Mouse (Mus musculus) adrenal gland, postnatal 14 days (tissue): ENCODE measurements around the gene Ccnd1. TPM values are rescaled to one million over a fixed set of nuclear protein-coding genes. Genes with fewer than 3 reads are reported as not detected.
"Not testable (repeated sequence)": the region's sequence is repeated elsewhere in the genome, so short reads cannot be mapped to it uniquely, and the experiment has no call there.

Experiments
- DNase-seq: peaks from one replicate; pipeline ENCODE4 v3.0.0; 2021; ENCODE audit warnings: mixed read lengths
- total RNA-seq: library from RNA; stranded (reverse); gene quantifications from 2 replicates; pipeline ENCODE4 v1.2.3, GENCODE M21; 2021

Gene Ccnd1
- total RNA-seq, 1 experiment from 2014 or later = 104 TPM

DNA sequence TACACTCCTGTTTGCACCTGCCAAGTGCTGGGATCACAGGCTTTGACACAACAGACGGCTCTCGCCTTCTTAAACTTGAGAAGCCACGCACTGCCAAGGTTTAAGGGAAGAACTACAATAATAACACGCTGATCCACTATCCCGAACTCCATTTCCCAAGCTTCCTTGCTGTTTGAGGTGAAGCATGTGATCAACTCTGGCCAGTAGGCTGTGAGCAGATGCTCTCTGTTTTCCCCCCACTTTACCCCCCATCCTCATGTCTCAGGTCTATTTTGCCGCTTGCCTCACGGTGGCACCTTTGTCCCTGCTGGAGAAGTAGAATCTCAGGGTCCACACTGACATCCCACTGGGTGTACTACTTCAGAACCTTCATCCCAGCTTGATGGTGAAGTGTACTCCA is 31.0 kb downstream of the Ccnd1 start:
- peak; percentile 24 for DNase-seq

DNA sequence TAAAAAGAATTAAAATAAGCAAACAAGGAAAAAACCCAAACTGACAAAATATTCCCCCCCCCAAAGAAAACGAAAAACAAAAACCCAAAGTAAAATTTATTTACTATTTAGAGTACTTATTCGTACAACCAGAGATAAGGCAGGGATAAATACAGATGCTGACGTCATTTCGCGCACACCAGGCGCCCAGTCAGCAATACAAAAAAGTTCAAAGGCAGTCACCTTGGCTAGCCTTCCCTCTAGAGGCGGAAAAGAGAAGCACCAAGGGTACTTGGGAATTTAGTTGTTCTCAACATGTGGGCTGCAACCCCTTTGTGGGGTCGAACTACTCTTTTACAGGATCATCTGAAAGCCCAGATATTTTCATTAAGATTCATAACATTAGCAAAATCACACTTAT is 31.9 kb downstream of the Ccnd1 start:
- DNase-seq = peak; percentile 35

DNA sequence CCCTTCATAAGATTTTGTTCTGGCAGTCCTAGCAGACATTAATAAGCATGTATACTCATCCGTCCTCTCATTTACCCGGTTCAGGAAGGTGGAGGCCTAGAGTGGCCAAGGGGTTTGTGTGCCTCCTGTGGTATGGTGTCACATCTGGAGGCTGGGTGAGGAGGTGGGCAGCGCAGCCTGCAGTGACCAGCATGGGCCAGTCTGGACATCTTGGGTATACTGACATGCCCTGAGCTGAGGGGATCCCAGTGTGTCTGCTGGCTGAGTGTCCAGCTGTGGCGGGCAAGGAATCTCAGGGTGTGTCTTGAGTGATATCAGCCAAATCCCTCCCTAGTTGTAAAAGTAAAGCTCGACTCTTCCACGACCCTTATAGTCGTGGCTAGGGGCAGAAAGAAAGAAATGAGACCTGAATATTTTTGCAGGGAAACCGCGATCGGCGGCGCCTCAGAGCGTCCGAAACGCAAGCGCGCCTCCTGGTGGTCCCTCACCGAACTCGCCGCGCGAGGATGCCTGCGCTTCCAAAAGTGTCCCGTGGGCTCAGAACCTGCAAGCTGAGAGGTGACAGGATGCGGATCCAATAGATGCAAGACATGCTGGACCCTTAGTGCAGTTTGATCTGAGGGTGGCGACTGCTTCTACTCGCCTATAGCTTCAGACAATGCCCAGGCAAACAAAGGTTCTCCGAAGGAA is 32.9 kb downstream of the Ccnd1 start:
- DNase-seq = peak; percentile 74

DNA sequence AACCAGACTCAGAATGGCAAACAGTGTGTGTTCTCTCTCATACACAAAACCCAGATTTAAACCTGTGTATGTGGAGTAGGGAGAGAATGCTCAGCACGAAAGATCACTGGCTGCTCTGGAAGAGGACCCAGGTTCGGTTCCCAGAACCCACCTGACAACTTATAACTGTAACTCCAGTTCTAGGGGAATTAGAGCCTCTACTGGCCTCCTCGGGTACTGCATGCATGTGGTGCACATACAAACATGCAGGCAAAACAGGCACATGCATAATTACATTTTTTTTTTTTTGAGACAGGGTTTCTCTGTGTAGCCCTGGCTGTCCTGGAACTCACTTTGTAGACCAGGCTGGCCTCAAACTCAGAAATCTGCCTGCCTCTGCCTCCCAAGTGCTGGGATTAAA is 34.2 kb downstream of the Ccnd1 start:
- not testable (repeated sequence) for DNase-seq

DNA sequence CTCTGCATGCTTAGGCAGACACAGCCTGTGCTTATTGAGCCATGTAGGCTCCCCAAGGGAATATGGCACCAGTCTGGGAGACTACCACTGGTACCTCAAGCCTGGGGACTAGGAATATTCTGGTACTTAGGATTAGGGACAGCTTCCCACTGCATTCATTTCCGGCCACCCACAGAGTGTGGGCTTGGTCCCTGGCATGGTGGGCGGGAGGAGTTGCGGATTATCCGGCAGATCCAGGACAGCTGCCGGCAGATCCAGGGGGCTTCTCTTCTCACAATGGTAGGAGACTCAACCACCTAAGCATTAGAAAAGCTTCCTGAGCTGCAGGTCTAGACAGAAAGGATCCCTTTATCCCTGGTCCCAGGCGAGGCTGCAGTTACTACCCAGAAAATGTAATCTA is 41.2 kb downstream of the Ccnd1 start:
- no peak for DNase-seq

DNA sequence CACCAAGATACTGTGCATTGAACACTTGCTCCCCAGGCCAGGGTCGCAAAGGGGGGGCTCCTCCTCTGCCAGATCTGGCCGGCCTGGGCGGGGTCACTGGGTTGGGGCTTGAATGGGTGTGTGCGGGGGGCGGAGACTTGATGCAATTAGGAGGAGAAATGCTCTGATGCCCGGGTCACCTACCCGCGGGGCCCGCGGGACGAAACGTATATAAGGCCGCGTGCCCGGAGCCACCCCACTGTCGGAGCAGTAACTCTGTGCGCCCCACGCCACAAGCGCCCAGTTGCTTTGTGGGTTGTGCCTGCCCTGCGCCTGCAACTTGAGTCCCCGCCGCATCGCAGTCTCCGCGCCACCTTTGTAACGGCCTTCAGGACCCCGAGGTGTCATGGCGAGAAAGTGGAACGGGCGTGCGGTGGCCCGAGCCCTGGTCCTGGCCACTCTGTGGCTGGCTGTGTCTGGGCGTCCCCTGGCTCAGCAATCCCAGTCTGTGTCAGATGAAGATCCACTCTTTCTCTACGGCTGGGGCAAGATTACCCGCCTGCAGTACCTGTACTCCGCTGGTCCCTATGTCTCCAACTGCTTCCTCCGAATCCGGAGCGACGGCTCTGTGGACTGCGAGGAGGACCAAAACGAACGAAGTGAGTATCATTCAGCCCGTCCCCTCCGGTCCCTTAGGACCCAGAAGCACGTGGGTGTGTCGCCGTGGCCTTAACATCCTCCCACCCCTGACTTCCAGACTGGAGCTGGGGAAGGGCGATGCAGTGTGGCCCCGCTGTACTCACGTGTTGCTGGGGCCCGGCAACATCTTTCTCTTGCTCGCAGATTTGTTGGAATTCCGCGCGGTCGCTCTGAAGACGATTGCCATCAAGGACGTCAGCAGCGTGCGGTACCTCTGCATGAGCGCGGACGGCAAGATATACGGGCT is 43.2 kb downstream of the Ccnd1 start, which contains the start of gene Fgf15:
Fgf15 (plus strand) TSS at position 238 of the 925 bp plus-strand sequence.
- DNase-seq = no peak

DNA sequence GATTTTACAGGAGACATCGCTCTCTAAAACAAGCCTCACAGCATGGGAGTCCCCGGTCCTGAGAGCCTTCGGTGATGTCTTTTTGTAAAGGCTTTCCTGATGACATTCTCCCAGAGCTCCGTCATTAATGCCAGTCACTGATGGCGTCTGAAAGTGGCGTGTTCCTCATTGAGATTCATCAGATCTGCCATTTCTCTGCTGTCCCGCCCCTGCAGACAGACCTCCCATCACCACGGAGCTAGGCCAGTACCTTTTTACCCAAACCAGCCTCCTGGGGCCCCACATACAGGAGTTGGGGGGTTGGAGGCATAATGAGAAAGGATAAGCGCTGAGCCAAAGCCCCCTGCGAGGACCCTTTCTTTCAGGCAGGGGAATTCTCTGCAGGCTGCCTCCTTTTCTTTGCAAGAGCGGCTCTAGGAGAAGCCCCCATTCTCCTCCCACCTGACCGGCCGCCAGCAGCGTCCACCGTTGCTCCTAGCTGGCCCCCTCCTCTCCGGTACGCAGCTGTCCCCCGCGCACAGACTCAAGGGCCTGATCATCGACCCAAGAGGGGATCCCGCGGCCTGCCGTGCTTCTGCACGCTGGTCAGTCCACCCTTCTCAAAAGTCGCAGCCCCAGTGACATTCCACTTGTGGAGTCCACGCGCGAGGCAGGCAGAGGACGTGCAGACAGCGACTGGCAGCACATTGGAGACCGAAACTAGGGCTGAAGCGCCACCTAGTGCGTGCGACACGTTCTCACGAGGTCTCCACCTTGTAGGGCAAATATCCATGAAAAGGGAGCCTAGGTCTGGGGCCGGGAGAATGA is 44.2 kb downstream of the Ccnd1 start:
- DNase-seq = peak; percentile 87

DNA sequence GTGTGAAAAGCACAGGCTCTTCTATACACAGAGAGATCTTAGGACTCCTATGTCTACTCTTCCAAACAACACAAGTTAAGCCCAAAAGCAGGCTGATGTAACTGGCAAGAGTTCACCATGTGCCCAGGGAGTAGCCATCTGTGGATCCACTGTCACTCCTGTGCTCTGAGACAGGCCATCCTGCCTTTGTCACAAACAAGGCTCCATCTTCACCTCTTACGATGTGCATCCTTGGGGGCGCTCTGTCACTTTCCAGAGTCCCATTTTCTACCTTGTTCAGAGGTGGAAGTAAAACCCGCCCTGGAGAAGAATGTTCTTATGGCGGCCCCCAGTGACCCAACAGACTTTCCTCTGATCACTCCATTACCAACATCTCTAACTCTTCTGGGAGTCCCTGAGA is 45.0 kb downstream of the Ccnd1 start:
- DNase-seq = no peak

DNA sequence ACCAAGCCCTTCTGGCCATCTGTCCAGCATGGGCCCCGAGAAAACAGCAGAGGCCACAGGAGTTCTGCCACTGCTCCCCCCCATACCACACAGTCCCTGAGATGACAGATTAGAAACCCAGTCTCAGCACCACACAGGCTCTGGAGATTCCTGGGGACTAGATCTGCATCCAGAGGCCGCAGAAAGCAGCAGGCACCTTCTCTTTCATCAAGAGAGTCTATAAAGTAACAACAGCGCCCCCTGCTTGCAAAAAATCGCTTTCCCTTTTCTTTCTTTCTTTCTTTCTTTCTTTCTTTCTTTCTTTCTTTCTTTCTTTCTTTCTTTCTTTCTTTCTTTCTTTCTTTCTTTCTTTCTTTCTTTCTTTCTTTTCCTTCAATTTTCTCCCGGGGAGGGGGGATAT is 45.5 kb downstream of the Ccnd1 start:
- peak; percentile 61 for DNase-seq

DNA sequence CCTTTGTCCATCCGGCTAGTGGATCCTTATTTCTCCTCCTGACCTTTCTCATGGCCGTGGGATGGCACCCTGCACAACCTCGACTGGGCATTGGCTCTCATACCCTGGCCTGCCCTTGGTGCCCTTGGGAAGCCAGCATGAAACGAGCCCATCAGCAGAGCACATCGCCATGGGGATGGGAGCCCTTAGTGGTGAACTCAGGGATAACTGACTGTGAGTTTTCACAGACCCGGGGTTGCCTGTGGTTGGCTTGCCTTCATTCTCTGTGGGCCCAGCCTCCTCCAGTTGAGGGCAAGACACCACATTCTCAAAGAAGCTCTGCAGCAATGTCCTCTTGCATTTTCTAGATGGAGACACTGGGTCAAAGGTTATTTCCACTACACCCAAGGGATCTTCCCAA is 47.4 kb downstream of the Ccnd1 start:
- peak; percentile 28 for DNase-seq

DNA sequence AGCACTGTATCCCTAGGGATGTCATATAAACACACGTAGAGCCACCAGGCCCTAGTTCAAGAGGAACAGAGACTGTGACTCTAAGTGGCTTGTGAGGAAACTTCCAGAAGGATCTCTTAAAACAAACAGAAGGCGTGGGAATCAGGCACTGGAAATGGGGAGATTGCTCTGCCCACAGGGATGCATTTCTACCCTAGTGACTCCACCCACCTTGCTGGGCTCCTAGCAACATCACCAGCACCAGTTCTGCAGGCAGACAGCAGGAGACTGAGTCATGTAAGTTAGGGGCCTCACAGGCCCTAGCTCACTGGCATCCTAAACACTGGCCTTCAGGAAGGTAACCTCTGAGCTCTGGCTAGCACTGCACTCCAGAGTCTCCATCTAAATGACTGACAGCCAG is 47.9 kb downstream of the Ccnd1 start:
- DNase-seq = no peak

DNA sequence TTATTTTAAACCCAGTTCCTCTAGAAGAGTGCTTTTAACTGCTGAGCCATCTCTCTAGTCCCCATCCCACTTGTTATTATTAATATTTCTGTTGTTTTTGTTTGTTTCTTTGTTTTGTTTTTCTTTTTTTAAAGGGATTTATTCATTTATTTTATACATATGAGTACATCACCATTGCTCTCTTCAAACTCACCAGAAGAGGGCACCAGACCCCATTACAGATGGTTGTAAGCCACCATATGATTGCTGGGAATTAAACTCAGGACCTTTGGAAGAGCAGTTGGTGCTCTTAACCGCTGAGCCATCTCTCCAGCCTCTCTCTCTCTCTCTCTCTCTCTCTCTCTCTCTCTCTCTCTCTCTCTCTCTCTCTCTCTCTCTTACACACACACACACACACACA is 49.1 kb downstream of the Ccnd1 start:
- DNase-seq = not testable (repeated sequence)

DNA sequence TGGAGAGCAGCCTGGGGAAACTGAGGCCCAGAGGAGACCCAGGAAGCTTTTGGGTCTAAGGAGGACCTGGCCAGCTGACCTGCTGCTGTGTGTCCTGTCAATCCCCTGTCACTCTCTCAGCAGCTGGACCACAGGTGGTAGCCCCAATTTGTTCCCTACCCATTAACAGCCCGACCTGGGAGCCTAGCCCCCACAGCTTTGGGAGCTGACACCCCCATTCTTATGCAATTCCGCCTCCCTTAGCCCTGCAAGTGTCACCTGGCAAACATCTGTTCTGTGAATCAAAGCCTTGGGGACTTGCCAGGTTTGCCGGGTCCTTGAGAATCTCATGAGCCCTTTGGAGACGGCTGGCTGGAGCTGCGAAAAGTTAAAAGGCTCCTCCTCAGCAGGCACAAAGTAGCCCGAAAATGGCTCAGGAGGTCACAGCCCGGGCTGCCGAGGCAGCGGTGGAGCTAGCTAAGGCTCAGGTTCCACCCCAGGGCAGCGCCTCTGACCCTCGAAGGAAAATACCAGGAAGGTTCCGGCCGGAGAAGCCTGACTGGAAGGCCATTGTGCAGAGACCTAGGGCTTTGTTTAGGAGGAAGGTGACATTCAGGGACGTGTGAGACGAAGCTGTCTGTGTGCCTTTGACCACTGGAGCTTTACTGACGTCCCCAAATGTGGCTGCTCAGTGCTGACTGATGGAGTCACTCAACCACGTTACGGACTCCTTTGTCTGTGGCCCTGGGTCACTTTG is 51.0 kb downstream of the Ccnd1 start:
- peak; percentile 81 for DNase-seq

DNA sequence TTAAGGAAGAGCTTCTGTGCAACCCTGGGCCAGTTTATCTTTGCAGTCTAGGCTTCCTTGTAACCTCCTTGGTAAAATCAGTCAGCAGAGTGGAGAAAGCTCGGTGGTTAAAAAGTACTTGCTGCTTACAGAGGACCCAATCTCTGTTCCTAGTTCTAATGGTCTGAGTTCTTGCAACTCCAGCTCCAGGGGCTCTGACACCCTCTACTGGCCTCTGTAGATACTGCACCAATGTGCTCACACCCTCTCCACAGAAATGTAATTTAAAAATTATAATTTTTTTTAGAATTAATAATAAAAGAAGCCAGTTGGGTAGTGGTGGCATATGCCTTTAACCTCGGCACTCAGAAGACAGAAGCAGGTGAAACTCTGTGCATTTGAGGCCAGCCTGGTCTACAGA is 52.1 kb downstream of the Ccnd1 start:
- DNase-seq = no peak

DNA sequence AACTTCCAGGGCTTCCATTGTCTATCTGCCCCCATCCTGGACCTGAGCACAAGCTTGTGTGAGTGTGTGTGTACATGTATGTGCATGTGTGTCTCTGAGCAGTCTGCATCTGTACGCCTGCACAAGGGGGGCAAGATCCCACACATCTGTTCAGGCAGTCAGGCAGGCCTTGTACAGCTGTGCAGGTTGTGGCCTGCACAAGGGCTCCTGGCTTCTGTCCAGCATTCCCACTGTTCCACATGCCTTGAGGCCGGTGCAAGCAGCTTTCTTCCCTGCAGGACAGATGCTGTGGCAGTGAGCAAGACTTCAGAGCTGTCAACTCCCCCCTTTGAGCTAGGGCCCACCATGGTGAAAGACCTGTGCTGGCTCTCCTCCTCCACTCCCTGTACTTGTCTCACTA is 56.6 kb downstream of the Ccnd1 start:
- peak; percentile 26 for DNase-seq

Other genes starting within 250 kb of the Ccnd1 start
- gene Ano1, start 188.0 kb downstream of the Ccnd1 start, total RNA-seq = 34.8 and 40.9 TPM in 2 replicates
- gene Fgf3, start 101.8 kb downstream of the Ccnd1 start, total RNA-seq = 0.70 and 0.83 TPM in 2 replicates
- not detected in 2 replicates for gene Fgf4, start 92.6 kb downstream of the Ccnd1 start, total RNA-seq
- gene Fgf15, start 43.4 kb downstream of the Ccnd1 start, total RNA-seq = not detected in 2 replicates
- 24.1 and 33.2 TPM in 2 replicates for gene LTO1, start 24.8 kb downstream of the Ccnd1 start, total RNA-seq